Mouse (Mus musculus): ENCODE data around the gene Fam110a. TPM values are rescaled to one million over a fixed set of nuclear protein-coding genes. Genes with fewer than 3 reads are reported as not detected.

Gene Fam110a
- polyA plus RNA-seq, 1 experiment from 2014 or later: 67.5 TPM

DNA sequence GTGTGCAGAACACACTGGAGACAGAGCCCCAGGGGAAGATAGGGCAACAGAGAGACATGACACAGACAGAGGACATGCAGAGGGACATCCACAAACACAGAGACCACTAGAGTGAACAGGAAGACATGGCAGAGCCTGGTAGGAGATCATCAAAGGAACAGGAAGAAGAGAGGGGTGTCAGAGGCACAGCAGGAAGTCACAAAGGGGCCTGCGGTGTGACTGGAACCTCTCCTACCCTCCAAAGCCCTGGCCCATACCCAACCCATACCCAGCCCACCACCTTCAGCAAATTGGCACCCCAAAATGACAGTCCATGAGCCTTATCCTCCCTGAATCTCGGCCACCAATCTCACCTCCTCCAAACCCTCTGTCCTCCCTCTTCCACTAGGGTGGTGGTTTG, 35.9 kb downstream of the Fam110a start:
- no peaks in the 10 kb centered on the region for H3K27me3 ChIP-seq (ENCODE audit: control insufficient read depth, insufficient read depth, low read length)
- WGBS: 50% methylated on average over 2 of the region's 2 CpGs
- no peak overlapping the region for H3K9ac ChIP-seq (replicated peaks; ENCODE audit: low read length)
- no peak overlapping the region for H3K4me3 ChIP-seq (replicated peaks; ENCODE audit: low read depth, low read length)
- H3K4me2 ChIP-seq (ENCODE audit: low read length): no peak overlapping the region
- no peak overlapping the region for H3K27ac ChIP-seq (replicated peaks; ENCODE audit: low read depth, low read length)
- H3K9me3 ChIP-seq (ENCODE audit: control insufficient read depth, low read length): no peaks in the 10 kb centered on the region
- H3K4me1 ChIP-seq (ENCODE audit: control insufficient read depth, insufficient read depth, low read length): no peaks in the 10 kb centered on the region
- H3K36me3 ChIP-seq (ENCODE audit: control insufficient read depth, insufficient read depth, low read length): no peaks in the 10 kb centered on the region
- DNase-seq: no peak
- no peak for ATAC-seq (ENCODE audit: low FRiP score, low TSS enrichment)

DNA sequence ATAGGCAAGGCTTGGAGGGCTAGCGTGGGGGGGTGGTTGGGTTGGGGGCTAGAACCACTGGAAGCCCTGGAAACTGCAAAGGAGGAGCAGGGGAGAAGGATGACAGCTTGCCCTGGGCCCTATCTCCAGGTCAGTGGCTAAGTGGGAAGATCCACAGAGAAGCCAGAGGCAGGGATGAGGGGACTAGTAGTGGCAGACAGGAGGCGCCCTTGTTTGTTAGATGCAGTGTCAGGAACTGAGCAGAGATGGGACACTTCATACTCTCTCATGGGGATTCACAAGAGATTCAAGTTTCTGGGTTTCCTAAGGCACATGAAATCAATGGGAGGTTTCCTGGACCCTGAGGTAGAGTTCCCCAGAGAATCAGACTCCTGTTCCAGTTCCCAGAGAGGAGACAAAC, 38.8 kb downstream of the Fam110a start:
- Histone ChIP-seq H3K4me3 (replicated peaks; ENCODE audit: low read depth, low read length) (no peak overlapping the region), H3K9ac (replicated peaks; ENCODE audit: low read length) (no peak overlapping the region), H3K36me3 (ENCODE audit: control insufficient read depth, insufficient read depth, low read length) (no peaks in the 10 kb centered on the region), H3K9me3 (ENCODE audit: control insufficient read depth, low read length) (no peaks in the 10 kb centered on the region), H3K4me2 (ENCODE audit: low read length) (no peak overlapping the region), H3K27ac (replicated peaks; ENCODE audit: low read depth, low read length) (no peak overlapping the region), H3K4me1 (ENCODE audit: control insufficient read depth, insufficient read depth, low read length) (no peaks in the 10 kb centered on the region; the same call in 1 of the 2 replicates), H3K27me3 (ENCODE audit: control insufficient read depth, insufficient read depth, low read length) (no peaks in the 10 kb centered on the region)
- no peak for ATAC-seq (ENCODE audit: low FRiP score, low TSS enrichment)
- 28% methylated on average over 2 of the region's 2 CpGs for WGBS
- DNase-seq: no peak

DNA sequence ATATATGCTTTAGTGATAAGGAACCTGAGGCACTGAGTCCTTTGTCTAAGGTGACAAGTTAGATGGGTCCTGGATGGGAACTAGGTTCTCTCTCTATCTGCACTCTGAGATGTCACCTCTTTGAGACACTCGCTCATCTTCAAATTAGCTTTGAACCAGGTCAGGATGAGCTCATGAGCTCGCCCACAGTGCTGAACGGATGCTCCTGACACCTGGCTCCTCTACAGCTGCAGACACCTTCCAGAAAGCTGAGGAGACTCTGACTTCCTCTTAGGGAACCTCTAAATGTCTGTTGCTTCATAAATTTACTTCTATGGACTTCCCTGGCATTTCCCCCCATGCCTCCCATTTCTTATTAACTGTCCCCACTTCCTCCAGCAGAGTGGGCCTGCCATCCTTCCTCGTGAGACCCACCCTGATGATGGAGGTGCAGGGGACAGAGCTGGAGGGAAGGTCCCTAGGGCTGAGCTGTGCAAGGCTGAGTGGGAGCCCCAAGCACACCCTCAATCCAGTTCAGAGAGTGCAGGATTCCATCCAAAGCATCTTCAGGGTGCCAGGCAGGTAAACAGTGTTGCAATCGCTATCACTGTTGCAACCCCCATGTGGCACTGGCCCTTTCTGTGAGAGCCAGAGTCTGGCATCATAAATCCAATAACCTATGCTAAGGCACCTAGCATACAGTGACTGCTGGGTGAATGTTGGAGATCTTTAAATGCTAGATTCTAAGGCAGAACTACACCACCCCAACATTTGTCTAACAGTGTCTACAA, 40.2 kb downstream of the Fam110a start:
- Histone ChIP-seq H3K9ac (replicated peaks; ENCODE audit: low read length) (no peak overlapping the region), H3K36me3 (ENCODE audit: control insufficient read depth, insufficient read depth, low read length) (no peaks in the 10 kb centered on the region), H3K4me3 (replicated peaks; ENCODE audit: low read depth, low read length) (no peak overlapping the region), H3K27ac (replicated peaks; ENCODE audit: low read depth, low read length) (no peak overlapping the region), H3K27me3 (ENCODE audit: control insufficient read depth, insufficient read depth, low read length) (no peaks in the 10 kb centered on the region), H3K4me2 (ENCODE audit: low read length) (no peak overlapping the region), H3K4me1 (ENCODE audit: control insufficient read depth, insufficient read depth, low read length) (no peaks in the 10 kb centered on the region; the same call in 1 of the 2 replicates), H3K9me3 (ENCODE audit: control insufficient read depth, low read length) (no peaks in the 10 kb centered on the region)
- ATAC-seq (ENCODE audit: low FRiP score, low TSS enrichment) (no peak), DNase-seq (no peak)
- 77% methylated on average over 5 of the region's 5 CpGs for WGBS

DNA sequence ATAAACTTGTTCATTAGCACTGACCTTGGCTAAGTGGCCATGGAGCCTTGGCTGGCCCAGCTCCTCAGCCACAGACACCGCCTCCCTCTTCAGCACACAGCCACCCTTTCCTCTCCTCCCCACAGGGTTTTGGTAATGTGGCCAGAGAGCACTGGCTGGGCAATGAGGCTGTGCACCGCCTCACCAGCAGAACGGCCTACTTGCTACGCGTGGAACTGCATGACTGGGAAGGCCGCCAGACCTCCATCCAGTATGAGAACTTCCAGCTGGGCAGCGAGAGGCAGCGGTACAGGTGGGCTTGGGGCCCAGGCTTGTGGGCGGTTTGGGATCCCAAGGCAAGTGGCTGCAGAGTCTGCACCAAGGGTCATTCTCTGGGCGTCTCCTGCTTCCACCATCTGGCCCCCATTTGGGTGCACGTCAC, 41.2 kb downstream of the Fam110a start:
- H3K4me3 ChIP-seq (replicated peaks; ENCODE audit: low read depth, low read length): no peak overlapping the region
- H3K9me3 ChIP-seq (ENCODE audit: control insufficient read depth, low read length): no peaks in the 10 kb centered on the region
- H3K9ac ChIP-seq (replicated peaks; ENCODE audit: low read length): no peak overlapping the region
- H3K4me1 ChIP-seq (ENCODE audit: control insufficient read depth, insufficient read depth, low read length): no peaks in the 10 kb centered on the region; the same call in 1 of the 2 replicates
- H3K27me3 ChIP-seq (ENCODE audit: control insufficient read depth, insufficient read depth, low read length): no peaks in the 10 kb centered on the region
- no peak overlapping the region for H3K27ac ChIP-seq (replicated peaks; ENCODE audit: low read depth, low read length)
- no peak for DNase-seq
- ATAC-seq (ENCODE audit: low FRiP score, low TSS enrichment): no peak
- H3K36me3 ChIP-seq (ENCODE audit: control insufficient read depth, insufficient read depth, low read length): no peaks in the 10 kb centered on the region
- H3K4me2 ChIP-seq (ENCODE audit: low read length): no peak overlapping the region
- 75% methylated on average over 11 of the region's 11 CpGs for WGBS

DNA sequence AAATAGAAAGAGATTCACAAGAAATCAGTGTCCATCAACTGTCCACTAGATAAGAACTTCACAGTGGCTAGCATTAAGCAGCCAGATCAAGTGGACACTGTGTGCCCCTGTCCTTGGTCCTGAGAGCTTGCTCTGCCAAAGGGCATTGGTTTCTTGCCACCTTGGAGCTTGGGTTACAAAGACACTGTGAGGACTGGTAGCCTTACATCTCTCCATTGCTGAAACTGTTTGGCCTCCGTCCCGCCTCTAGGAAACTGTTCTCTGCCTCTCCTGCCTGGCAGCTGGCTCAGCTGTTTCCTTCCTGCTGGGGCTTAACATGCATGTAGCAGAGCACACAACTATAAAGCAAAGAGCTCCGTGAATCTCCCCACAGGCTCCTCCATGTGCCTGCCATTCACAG, 42.1 kb downstream of the Fam110a start:
- DNase-seq (no peak), ATAC-seq (ENCODE audit: low FRiP score, low TSS enrichment) (no peak)
- Histone ChIP-seq H3K4me3 (replicated peaks; ENCODE audit: low read depth, low read length) (no peak overlapping the region), H3K4me1 (ENCODE audit: control insufficient read depth, insufficient read depth, low read length) (no peaks in the 10 kb centered on the region; the same call in 1 of the 2 replicates), H3K9ac (replicated peaks; ENCODE audit: low read length) (no peak overlapping the region), H3K27me3 (ENCODE audit: control insufficient read depth, insufficient read depth, low read length) (no peaks in the 10 kb centered on the region), H3K27ac (replicated peaks; ENCODE audit: low read depth, low read length) (no peak overlapping the region), H3K9me3 (ENCODE audit: control insufficient read depth, low read length) (no peaks in the 10 kb centered on the region), H3K4me2 (ENCODE audit: low read length) (no peak overlapping the region), H3K36me3 (ENCODE audit: control insufficient read depth, insufficient read depth, low read length) (no peaks in the 10 kb centered on the region)
- 48% methylated on average over 3 of the region's 3 CpGs for WGBS

DNA sequence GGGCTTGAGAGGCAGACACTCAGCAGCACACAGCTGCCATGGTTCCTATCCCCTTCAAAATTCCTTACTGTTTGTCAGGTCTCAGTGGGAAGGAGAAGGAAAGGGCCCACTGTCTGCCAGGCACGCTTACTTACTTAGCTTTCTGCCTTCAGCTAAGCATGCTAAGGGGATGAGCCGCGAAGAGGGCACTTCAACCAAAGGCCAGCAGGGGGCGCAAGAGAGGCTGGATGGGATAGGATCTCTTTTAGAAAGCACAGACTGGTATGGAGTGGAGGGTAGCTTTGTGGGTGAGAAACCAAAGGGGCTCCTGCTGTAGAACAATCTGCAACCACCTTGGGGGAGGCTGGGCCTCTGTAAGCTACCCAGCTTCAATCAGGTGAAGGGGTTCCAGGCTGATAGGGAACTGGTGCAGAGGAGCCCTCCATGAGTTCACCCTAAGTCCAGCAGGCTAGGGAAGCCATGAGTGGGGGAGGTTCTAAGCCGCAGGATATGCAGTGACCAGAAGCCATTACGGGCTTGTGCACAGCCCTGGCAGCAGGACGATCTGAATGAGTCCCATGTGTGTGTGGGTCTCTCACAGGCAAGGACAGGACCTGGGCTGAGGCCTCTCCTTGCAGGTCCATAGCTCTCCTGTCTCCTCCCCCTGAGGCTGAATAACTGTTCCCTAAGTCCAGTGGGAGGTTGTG, 49.5 kb downstream of the Fam110a start:
- peak; percentile 85 for DNase-seq
- WGBS: 37% methylated on average over 7 of the region's 7 CpGs
- Histone ChIP-seq H3K9ac (replicated peaks; ENCODE audit: low read length) (no peak overlapping the region), H3K27ac (replicated peaks; ENCODE audit: low read depth, low read length) (no peak overlapping the region), H3K36me3 (ENCODE audit: control insufficient read depth, insufficient read depth, low read length) (no peaks in the 10 kb centered on the region), H3K27me3 (ENCODE audit: control insufficient read depth, insufficient read depth, low read length) (no peaks in the 10 kb centered on the region), H3K4me2 (ENCODE audit: low read length) (no peak overlapping the region), H3K9me3 (ENCODE audit: control insufficient read depth, low read length) (no peaks in the 10 kb centered on the region), H3K4me1 (ENCODE audit: control insufficient read depth, insufficient read depth, low read length) (no peaks in the 10 kb centered on the region), H3K4me3 (replicated peaks; ENCODE audit: low read depth, low read length) (no peak overlapping the region)
- ATAC-seq (ENCODE audit: low FRiP score, low TSS enrichment): no peak

DNA sequence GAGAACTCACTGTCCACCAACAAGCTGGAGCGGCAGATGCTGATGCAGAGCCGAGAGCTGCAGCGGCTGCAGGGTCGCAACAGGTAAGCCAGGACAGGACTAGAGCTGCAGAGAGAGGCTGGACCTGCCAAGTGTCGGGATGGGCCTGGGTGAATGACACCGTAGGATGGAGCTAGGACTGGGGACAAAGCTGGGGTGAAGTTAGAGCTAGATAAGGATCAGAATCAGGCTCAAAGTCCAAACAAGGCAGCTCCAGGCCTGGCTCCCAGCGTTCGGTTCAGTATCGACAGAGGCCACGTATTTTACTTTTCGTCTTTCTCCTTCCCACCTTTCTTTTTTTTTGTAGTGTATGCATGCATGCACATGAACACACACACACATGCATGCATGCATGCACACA, 52.9 kb downstream of the Fam110a start:
- DNase-seq (no peak), ATAC-seq (ENCODE audit: low FRiP score, low TSS enrichment) (no peak)
- WGBS: 93% methylated on average over 11 of the region's 11 CpGs
- Histone ChIP-seq H3K4me1 (ENCODE audit: control insufficient read depth, insufficient read depth, low read length) (no peaks in the 10 kb centered on the region), H3K4me3 (replicated peaks; ENCODE audit: low read depth, low read length) (no peak overlapping the region), H3K4me2 (ENCODE audit: low read length) (no peak overlapping the region), H3K9me3 (ENCODE audit: control insufficient read depth, low read length) (no peaks in the 10 kb centered on the region), H3K27ac (replicated peaks; ENCODE audit: low read depth, low read length) (no peak overlapping the region), H3K36me3 (ENCODE audit: control insufficient read depth, insufficient read depth, low read length) (no peaks in the 10 kb centered on the region), H3K9ac (replicated peaks; ENCODE audit: low read length) (no peak overlapping the region), H3K27me3 (ENCODE audit: control insufficient read depth, insufficient read depth, low read length) (no peaks in the 10 kb centered on the region)

DNA sequence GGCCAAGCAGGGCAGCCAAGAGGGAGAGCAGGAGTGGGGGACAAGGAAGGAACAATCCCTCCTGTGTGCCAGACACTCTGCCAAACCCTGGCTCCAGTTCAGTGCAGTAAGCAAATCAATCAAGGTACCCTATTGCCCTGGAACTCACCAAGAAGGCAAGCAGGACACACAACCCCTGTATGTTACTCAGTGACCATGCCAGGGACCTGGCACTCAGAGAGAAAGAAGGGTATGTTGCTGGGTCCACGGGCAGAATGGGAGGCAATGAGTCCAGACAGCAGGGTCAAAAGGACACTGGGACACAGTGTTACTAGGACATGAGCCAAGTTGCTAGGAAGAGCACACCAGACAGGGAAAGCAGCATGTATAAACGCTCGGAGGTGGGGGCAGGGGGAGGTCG, 54.3 kb downstream of the Fam110a start:
- Histone ChIP-seq H3K27ac (replicated peaks; ENCODE audit: low read depth, low read length) (no peak overlapping the region), H3K9me3 (ENCODE audit: control insufficient read depth, low read length) (no peaks in the 10 kb centered on the region), H3K36me3 (ENCODE audit: control insufficient read depth, insufficient read depth, low read length) (no peaks in the 10 kb centered on the region), H3K4me2 (ENCODE audit: low read length) (no peak overlapping the region), H3K4me3 (replicated peaks; ENCODE audit: low read depth, low read length) (no peak overlapping the region), H3K4me1 (ENCODE audit: control insufficient read depth, insufficient read depth, low read length) (no peaks in the 10 kb centered on the region), H3K9ac (replicated peaks; ENCODE audit: low read length) (no peak overlapping the region), H3K27me3 (ENCODE audit: control insufficient read depth, insufficient read depth, low read length) (no peaks in the 10 kb centered on the region)
- WGBS: 71% methylated on average over 4 of the region's 4 CpGs
- no peak for DNase-seq
- no peak for ATAC-seq (ENCODE audit: low FRiP score, low TSS enrichment)

DNA sequence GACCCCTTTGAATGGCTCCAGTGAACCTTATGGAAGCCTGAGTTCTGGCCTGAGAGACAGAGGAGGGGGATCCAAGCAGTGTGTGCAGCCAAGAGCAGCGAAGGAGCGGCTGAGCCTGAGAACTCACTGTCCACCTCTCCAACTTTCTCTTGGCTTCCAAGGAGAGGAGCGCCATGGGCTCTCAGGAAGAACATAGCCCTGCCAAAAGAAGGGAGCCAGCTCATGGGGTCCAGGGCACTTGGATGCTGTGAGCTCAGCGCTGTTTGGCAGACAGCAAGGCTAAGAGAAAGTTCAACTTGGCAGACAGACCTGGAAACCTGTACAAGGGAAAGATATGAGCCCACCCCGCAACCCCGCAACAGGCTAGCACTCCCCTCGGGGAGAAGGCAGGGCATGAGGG, 55.7 kb downstream of the Fam110a start:
- Histone ChIP-seq H3K27ac (replicated peaks; ENCODE audit: low read depth, low read length) (no peak overlapping the region), H3K4me1 (ENCODE audit: control insufficient read depth, insufficient read depth, low read length) (no peaks in the 10 kb centered on the region), H3K4me3 (replicated peaks; ENCODE audit: low read depth, low read length) (no peak overlapping the region), H3K9me3 (ENCODE audit: control insufficient read depth, low read length) (no peaks in the 10 kb centered on the region), H3K36me3 (ENCODE audit: control insufficient read depth, insufficient read depth, low read length) (no peaks in the 10 kb centered on the region), H3K9ac (replicated peaks; ENCODE audit: low read length) (no peak overlapping the region), H3K27me3 (ENCODE audit: control insufficient read depth, insufficient read depth, low read length) (no peaks in the 10 kb centered on the region), H3K4me2 (ENCODE audit: low read length) (no peak overlapping the region)
- no peak for DNase-seq
- ATAC-seq (ENCODE audit: low FRiP score, low TSS enrichment): no peak
- WGBS: 80% methylated on average over 7 of the region's 7 CpGs
